Comparison of ENCODE assay signal across 8 mouse cellular contexts in the genomic region with DNA sequence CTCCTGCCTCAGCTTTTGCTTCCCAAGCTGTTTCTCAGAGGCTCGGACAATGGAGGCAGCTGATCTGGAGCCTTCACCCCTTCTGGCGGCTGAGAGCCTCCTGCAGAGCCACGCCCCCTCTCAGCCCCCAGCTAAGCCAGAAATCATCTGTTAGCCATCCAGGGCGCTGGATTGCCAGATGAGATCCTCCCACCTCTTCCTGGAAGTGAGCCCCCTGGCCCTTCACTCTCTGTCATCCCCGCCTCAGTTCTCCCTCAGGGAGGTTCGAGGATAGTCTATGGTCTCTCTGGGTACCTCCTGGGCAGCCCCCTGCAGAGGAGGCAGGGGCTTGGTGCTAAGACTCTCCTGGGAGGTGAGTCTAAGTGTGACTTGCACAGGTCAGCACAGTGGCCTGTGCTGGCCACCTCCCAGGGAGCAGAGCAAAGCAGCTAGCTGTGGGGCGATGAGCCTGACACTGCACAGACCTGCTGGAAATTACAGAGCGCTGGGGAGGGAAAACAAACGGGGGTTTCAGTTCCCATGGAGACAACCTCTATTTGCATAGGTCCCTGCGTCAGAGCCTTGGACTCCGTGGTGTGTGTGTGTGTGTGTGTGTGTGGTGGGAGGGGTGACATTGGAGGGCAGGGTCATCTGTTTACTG. TPM values are rescaled to one million over a fixed set of nuclear protein-coding genes. Genes with fewer than 3 reads are reported as not detected.
DNase-seq lines count a peak whose midpoint lies in the region; ATAC-seq and TF ChIP-seq lines count a peak whose summit lies in the region.

No protein-coding gene starts in this region.

- WGBS in kidney, embryonic 14.5 days, result 3% methylated on average over 11 of the region's 11 CpGs
- 18% methylated on average over 11 of the region's 11 CpGs for WGBS in kidney, adult 2 months
- WGBS in heart, embryonic 10.5 days, result 2% methylated on average over 11 of the region's 11 CpGs
- WGBS in limb, embryonic 12.5 days, result 3% methylated on average over 11 of the region's 11 CpGs
- 2% methylated on average over 11 of the region's 11 CpGs for WGBS in neural tube, embryonic 11.5 days

- peak; percentile 80 for ATAC-seq in kidney, embryonic 14.5 days (ENCODE audit: low FRiP score, low TSS enrichment)
- peak; percentile 43 for ATAC-seq in limb, embryonic 12.5 days (ENCODE audit: insufficient number of reproducible peaks, insufficient read depth, low FRiP score, low TSS enrichment, low read depth)
- ATAC-seq in neural tube, embryonic 11.5 days (ENCODE audit: insufficient read depth, low FRiP score, low TSS enrichment), result peak; percentile 77

- peak overlapping the region; percentile 83 for H3K27ac ChIP-seq in kidney, embryonic 14.5 days (ENCODE audit: low read depth, low read length)
- H3K27ac ChIP-seq in kidney, adult 2 months (ENCODE audit: insufficient read depth, low read depth, low read length), result no peak overlapping the region
- H3K27ac ChIP-seq in heart, embryonic 10.5 days, result peak overlapping the region; percentile 81
- peak overlapping the region; percentile 92 for H3K27ac ChIP-seq in limb, embryonic 12.5 days
- peak overlapping the region; percentile 89 for H3K27ac ChIP-seq in neural tube, embryonic 11.5 days (ENCODE audit: low read depth, low read length)
- no peak overlapping the region for H3K27ac ChIP-seq in layer of hippocampus, adult 2 months

- DNase-seq in kidney, adult 2 months, result no peak
- peak; percentile 89 for DNase-seq in embryo, embryonic 10.5 days (ENCODE audit: low spot score)
- peak; percentile 89 for DNase-seq in heart, embryonic 10.5 days (ENCODE audit: low spot score)
- DNase-seq in neural tube, embryonic 11.5 days (ENCODE audit: low spot score), result peak; percentile 79
- DNase-seq in left cerebral cortex, postnatal 36 days (ENCODE audit: low spot score in 2 of 2), result no peak
- DNase-seq in layer of hippocampus, adult 2 months (ENCODE audit: low spot score in 2 of 2), result no peak

- H3K4me1 ChIP-seq in kidney, embryonic 14.5 days (ENCODE audit: control insufficient read depth, insufficient read depth, low read length), result peaks cover 26% of the 10 kb centered on the region
- no peaks in the 10 kb centered on the region for H3K4me1 ChIP-seq in kidney, adult 2 months (ENCODE audit: control insufficient read depth, insufficient read depth, low read length)
- H3K4me1 ChIP-seq in heart, embryonic 10.5 days, result peaks cover 81% of the 10 kb centered on the region
- peaks cover 67% of the 10 kb centered on the region for H3K4me1 ChIP-seq in limb, embryonic 12.5 days (replicated peaks)
- peaks cover 29% of the 10 kb centered on the region for H3K4me1 ChIP-seq in neural tube, embryonic 11.5 days (ENCODE audit: control insufficient read depth, insufficient read depth, low read length)

- H3K27me3 ChIP-seq in kidney, embryonic 14.5 days (ENCODE audit: control insufficient read depth, insufficient read depth, low read length), result no peaks in the 10 kb centered on the region
- no peaks in the 10 kb centered on the region for H3K27me3 ChIP-seq in kidney, adult 2 months (replicated peaks; ENCODE audit: control insufficient read depth, insufficient read depth, low read length)
- no peaks in the 10 kb centered on the region for H3K27me3 ChIP-seq in heart, embryonic 10.5 days (ENCODE audit: insufficient read depth, poor library complexity, severe bottlenecking)
- no peaks in the 10 kb centered on the region for H3K27me3 ChIP-seq in limb, embryonic 12.5 days
- H3K27me3 ChIP-seq in neural tube, embryonic 11.5 days (ENCODE audit: control insufficient read depth, insufficient read depth, low read length), result no peaks in the 10 kb centered on the region

- H3K9me3 ChIP-seq in kidney, embryonic 14.5 days (ENCODE audit: control insufficient read depth, low read length), result no peaks in the 10 kb centered on the region
- no peaks in the 10 kb centered on the region for H3K9me3 ChIP-seq in heart, embryonic 10.5 days
- H3K9me3 ChIP-seq in limb, embryonic 12.5 days, result no peaks in the 10 kb centered on the region
- no peaks in the 10 kb centered on the region for H3K9me3 ChIP-seq in neural tube, embryonic 11.5 days (ENCODE audit: control insufficient read depth, low read length)

- H3K4me2 ChIP-seq in kidney, embryonic 14.5 days (replicated peaks; ENCODE audit: low read depth, low read length), result peak overlapping the region; percentile 37
- peak overlapping the region; percentile 42 for H3K4me2 ChIP-seq in limb, embryonic 12.5 days
- peak overlapping the region; percentile 42 for H3K4me2 ChIP-seq in neural tube, embryonic 11.5 days (ENCODE audit: low read depth)

- TF ChIP-seq CTCF in kidney, adult 2 months (conservative IDR thresholded peaks at IDR 0.05; ENCODE audit: insufficient read depth, insufficient read length, low read depth, low read length), result no peak
- TF ChIP-seq CTCF in layer of hippocampus, adult 2 months (conservative IDR thresholded peaks at IDR 0.05), result no peak

- no peaks in the 10 kb centered on the region for H3K36me3 ChIP-seq in kidney, embryonic 14.5 days (ENCODE audit: control insufficient read depth, insufficient read depth, low read length)
- no peaks in the 10 kb centered on the region for H3K36me3 ChIP-seq in kidney, adult 2 months (ENCODE audit: control insufficient read depth, insufficient read depth, low read length)
- H3K36me3 ChIP-seq in heart, embryonic 10.5 days, result no peaks in the 10 kb centered on the region
- no peaks in the 10 kb centered on the region for H3K36me3 ChIP-seq in limb, embryonic 12.5 days
- no peaks in the 10 kb centered on the region for H3K36me3 ChIP-seq in neural tube, embryonic 11.5 days (ENCODE audit: control insufficient read depth, insufficient read depth, low read length)

- H3K4me3 ChIP-seq in kidney, embryonic 14.5 days (ENCODE audit: low read length), result peak overlapping the region; percentile 11; the same call in 1 of the 2 replicates
- no peak overlapping the region for H3K4me3 ChIP-seq in kidney, adult 2 months (ENCODE audit: insufficient read depth, low read depth, low read length)
- peak overlapping the region; percentile 50 for H3K4me3 ChIP-seq in heart, embryonic 10.5 days
- peak overlapping the region; percentile 27 for H3K4me3 ChIP-seq in limb, embryonic 12.5 days (replicated peaks)
- 0 out of 2 replicates have a peak overlapping the region, but pooled peaks have one; percentile 10 for H3K4me3 ChIP-seq in neural tube, embryonic 11.5 days (ENCODE audit: low read depth, low read length)
- H3K4me3 ChIP-seq in layer of hippocampus, adult 2 months, result no peak overlapping the region

- no peak for TF ChIP-seq POLR2A in kidney, adult 2 months (IDR thresholded peaks at IDR 0.05; ENCODE audit: low read depth, low read length)

- intact Hi-C loops in left cerebral cortex, postnatal 36 days (cut with DNase I), result no loop called here

- 0 out of 2 replicates have a peak overlapping the region, but pooled peaks have one; percentile 25 for H3K9ac ChIP-seq in kidney, embryonic 14.5 days (ENCODE audit: low read depth, low read length)
- peak overlapping the region; percentile 42; the same call in 1 of the 2 replicates for H3K9ac ChIP-seq in limb, embryonic 12.5 days (replicated peaks)
- peak overlapping the region; percentile 47 for H3K9ac ChIP-seq in neural tube, embryonic 11.5 days (ENCODE audit: low read length)

RNA-seq across cellular contexts. Expression of a gene that starts 22.7 kb away (rescaled TPM):
- 0.13 TPM in 1 of 2 replicates, not detected in the other for polyA plus RNA-seq in kidney, embryonic 14.5 days (2014; fragmentation: Nextera tagmentation; extraction: Ambion mirVana)
- 1.1 and 11.2 TPM in 2 replicates for polyA plus RNA-seq in kidney, adult 2 months (2012; rRNA removed)
- polyA plus RNA-seq in heart, embryonic 10.5 days (2016; fragmentation: Nextera tagmentation; extraction: Ambion mirVana), result 0.25 and 0.78 TPM in 2 replicates
- polyA plus RNA-seq in limb, embryonic 12.5 days (2016; fragmentation: Nextera tagmentation; extraction: Ambion mirVana), result 0.40 and 0.49 TPM in 2 replicates
- 0.39 and 0.41 TPM in 2 replicates for polyA plus RNA-seq in neural tube, embryonic 11.5 days (2014; fragmentation: Nextera tagmentation; extraction: Ambion mirVana)
- total RNA-seq in left cerebral cortex, postnatal 36 days (2021), result not detected
- total RNA-seq in layer of hippocampus, adult 2 months (2021), result not detected

RNA-seq across cellular contexts. Expression of a gene that starts 43.1 kb away (rescaled TPM):
- polyA plus RNA-seq in kidney, embryonic 14.5 days (2014; fragmentation: Nextera tagmentation; extraction: Ambion mirVana), result 0.11 and 0.20 TPM in 2 replicates
- polyA plus RNA-seq in kidney, adult 2 months (2012; rRNA removed), result 0.86 and 1.8 TPM in 2 replicates
- 0.36 TPM in 2 replicates for polyA plus RNA-seq in heart, embryonic 10.5 days (2016; fragmentation: Nextera tagmentation; extraction: Ambion mirVana)
- polyA plus RNA-seq in limb, embryonic 12.5 days (2016; fragmentation: Nextera tagmentation; extraction: Ambion mirVana), result 0.65 and 0.73 TPM in 2 replicates
- 0.46 and 0.62 TPM in 2 replicates for polyA plus RNA-seq in neural tube, embryonic 11.5 days (2014; fragmentation: Nextera tagmentation; extraction: Ambion mirVana)
- total RNA-seq in left cerebral cortex, postnatal 36 days (2021), result under 1 TPM; 0.45 to 0.54 TPM
- not detected for total RNA-seq in layer of hippocampus, adult 2 months (2021)

Comparison
In these comparisons a context has a peak if more than half of its experiments do, and no peak if none do; other contexts are left out.
1. H3K27ac ChIP-seq: peak in kidney, embryonic 14.5 days (single experiment), heart, embryonic 10.5 days (single experiment), limb, embryonic 12.5 days (single experiment) and neural tube, embryonic 11.5 days (single experiment); none in kidney, adult 2 months (single experiment) and layer of hippocampus, adult 2 months (single experiment).
2. H3K4me3 ChIP-seq: peak in kidney, embryonic 14.5 days (single experiment), heart, embryonic 10.5 days (single experiment), limb, embryonic 12.5 days (single experiment) and neural tube, embryonic 11.5 days (single experiment); none in kidney, adult 2 months (single experiment) and layer of hippocampus, adult 2 months (single experiment).
3. DNase-seq: peak in embryo, embryonic 10.5 days (single experiment), heart, embryonic 10.5 days (single experiment) and neural tube, embryonic 11.5 days (single experiment); none in kidney, adult 2 months (single experiment), left cerebral cortex, postnatal 36 days (0 of 2) and layer of hippocampus, adult 2 months (0 of 2).
4. Peak in every context shown above with its lines, with median percentiles within 50 percentile points of each other: ATAC-seq, H3K4me2 ChIP-seq and H3K9ac ChIP-seq.